ENCODE assay signal across 8 mouse cellular contexts in genomic region chr1:44584886-44585385, GRCm38 (mm10). TPM values are rescaled to one million over a fixed set of nuclear protein-coding genes. Genes with fewer than 3 reads are reported as not detected.
A peak's percentile ranks its signal among the peaks of the same experiment; 100 is the strongest.
DNase-seq lines count a peak whose midpoint lies in the region; ATAC-seq and TF ChIP-seq lines count a peak whose summit lies in the region.

No protein-coding gene starts in this region.

- H3K4me1 ChIP-seq in forebrain, embryonic 12.5 days, result peaks cover 6% of the 10 kb centered on the region
- no peaks in the 10 kb centered on the region for H3K4me1 ChIP-seq in forebrain, embryonic 14.5 days (ENCODE audit: control insufficient read depth, insufficient read depth, low read length)
- H3K4me1 ChIP-seq in ES-E14 (ENCODE audit: control insufficient read depth in 2 of 2, insufficient read depth in 2 of 2, low read length in 2 of 2, poor library complexity in 1 of 2), result no peaks in the 10 kb centered on the region
- no peaks in the 10 kb centered on the region; the same call in 1 of the 2 replicates for H3K4me1 ChIP-seq in embryonic facial prominence, embryonic 11.5 days (ENCODE audit: control insufficient read depth, insufficient read depth, low read length)
- H3K4me1 ChIP-seq in limb, embryonic 11.5 days (ENCODE audit: control insufficient read depth, insufficient read depth, low read length), result peaks cover 8% of the 10 kb centered on the region; the same call in 1 of the 2 replicates
- H3K4me1 ChIP-seq in neural tube, embryonic 13.5 days (replicated peaks), result peaks cover 11% of the 10 kb centered on the region

- DNase-seq in forebrain, embryonic 14.5 days (ENCODE audit: low spot score), result no peak
- no peak for DNase-seq in ES-E14 (ENCODE audit: low read depth, low spot score)
- DNase-seq in embryonic facial prominence, embryonic 11.5 days (ENCODE audit: low spot score), result peak; percentile 58
- DNase-seq in limb, embryonic 11.5 days (ENCODE audit: low spot score), result peak; percentile 52
- no peak for DNase-seq in thymus, postnatal 10 days (ENCODE audit: low spot score in 2 of 2)
- DNase-seq in layer of hippocampus, adult 11-12 months (ENCODE audit: low spot score), result no peak

- H3K4me2 ChIP-seq in forebrain, embryonic 12.5 days, result no peak overlapping the region
- H3K4me2 ChIP-seq in forebrain, embryonic 14.5 days (ENCODE audit: low read length), result no peak overlapping the region
- H3K4me2 ChIP-seq in embryonic facial prominence, embryonic 11.5 days (ENCODE audit: low read depth, low read length), result no peak overlapping the region
- no peak overlapping the region for H3K4me2 ChIP-seq in limb, embryonic 11.5 days (ENCODE audit: low read depth, severe bottlenecking)
- no peak overlapping the region for H3K4me2 ChIP-seq in neural tube, embryonic 13.5 days

- no peaks in the 10 kb centered on the region for H3K9me3 ChIP-seq in forebrain, embryonic 12.5 days
- H3K9me3 ChIP-seq in forebrain, embryonic 14.5 days (replicated peaks; ENCODE audit: control insufficient read depth, low read length), result no peaks in the 10 kb centered on the region
- H3K9me3 ChIP-seq in ES-E14 (ENCODE audit: control insufficient read depth, insufficient read depth, low read depth, low read length), result no peaks in the 10 kb centered on the region
- no peaks in the 10 kb centered on the region for H3K9me3 ChIP-seq in embryonic facial prominence, embryonic 11.5 days (replicated peaks; ENCODE audit: control insufficient read depth, low read length)
- H3K9me3 ChIP-seq in limb, embryonic 11.5 days (ENCODE audit: control insufficient read depth, low read length), result no peaks in the 10 kb centered on the region
- H3K9me3 ChIP-seq in neural tube, embryonic 13.5 days, result no peaks in the 10 kb centered on the region

- WGBS in forebrain, embryonic 12.5 days, result 28% methylated on average over 3 of the region's 3 CpGs
- 15% methylated on average over 3 of the region's 3 CpGs for WGBS in forebrain, embryonic 14.5 days
- 6% methylated on average over 3 of the region's 3 CpGs for WGBS in embryonic facial prominence, embryonic 11.5 days
- WGBS in limb, embryonic 11.5 days, result 9% methylated on average over 3 of the region's 3 CpGs
- 31% methylated on average over 3 of the region's 3 CpGs for WGBS in neural tube, embryonic 13.5 days

- no peaks in the 10 kb centered on the region for H3K36me3 ChIP-seq in forebrain, embryonic 12.5 days (replicated peaks)
- H3K36me3 ChIP-seq in forebrain, embryonic 14.5 days (ENCODE audit: control insufficient read depth, insufficient read depth, low read length), result no peaks in the 10 kb centered on the region
- H3K36me3 ChIP-seq in ES-E14 (ENCODE audit: control insufficient read depth, insufficient read depth, low read length, poor library complexity, severe bottlenecking), result no peaks in the 10 kb centered on the region
- H3K36me3 ChIP-seq in embryonic facial prominence, embryonic 11.5 days (replicated peaks; ENCODE audit: control insufficient read depth, insufficient read depth, low read depth, low read length), result no peaks in the 10 kb centered on the region
- no peaks in the 10 kb centered on the region for H3K36me3 ChIP-seq in limb, embryonic 11.5 days (ENCODE audit: control insufficient read depth, insufficient read depth, low read length)
- H3K36me3 ChIP-seq in neural tube, embryonic 13.5 days, result no peaks in the 10 kb centered on the region

- peak; percentile 69; the same call in 1 of the 2 replicates for ATAC-seq in forebrain, embryonic 12.5 days (ENCODE audit: low FRiP score)
- ATAC-seq in forebrain, embryonic 14.5 days, result no peak
- ATAC-seq in embryonic facial prominence, embryonic 11.5 days (replicated peaks; ENCODE audit: insufficient number of reproducible peaks, low FRiP score, low TSS enrichment, low read depth), result peak; percentile 89
- peak; percentile 68 for ATAC-seq in limb, embryonic 11.5 days (ENCODE audit: insufficient number of reproducible peaks, low FRiP score, low TSS enrichment, low read depth)
- ATAC-seq in neural tube, embryonic 13.5 days (ENCODE audit: low read depth), result peak; percentile 79

- H3K27me3 ChIP-seq in forebrain, embryonic 12.5 days, result no peaks in the 10 kb centered on the region
- no peaks in the 10 kb centered on the region for H3K27me3 ChIP-seq in forebrain, embryonic 14.5 days (replicated peaks; ENCODE audit: control insufficient read depth, insufficient read depth, low read length)
- H3K27me3 ChIP-seq in embryonic facial prominence, embryonic 11.5 days (ENCODE audit: control insufficient read depth, insufficient read depth, low read length), result no peaks in the 10 kb centered on the region
- no peaks in the 10 kb centered on the region for H3K27me3 ChIP-seq in limb, embryonic 11.5 days (ENCODE audit: control insufficient read depth, insufficient read depth, low read length)
- H3K27me3 ChIP-seq in neural tube, embryonic 13.5 days, result no peaks in the 10 kb centered on the region

- H3K4me3 ChIP-seq in forebrain, embryonic 12.5 days (replicated peaks), result no peak overlapping the region
- no peak overlapping the region for H3K4me3 ChIP-seq in forebrain, embryonic 14.5 days (ENCODE audit: low read depth, low read length)
- no peak overlapping the region for H3K4me3 ChIP-seq in ES-E14 (ENCODE audit: insufficient read depth in 1 of 2, low read depth in 1 of 2, low read length in 2 of 2, poor library complexity in 1 of 2, severe bottlenecking in 1 of 2)
- H3K4me3 ChIP-seq in embryonic facial prominence, embryonic 11.5 days (ENCODE audit: low read depth, low read length), result no peak overlapping the region
- no peak overlapping the region for H3K4me3 ChIP-seq in limb, embryonic 11.5 days (ENCODE audit: low read depth, low read length)
- no peak overlapping the region for H3K4me3 ChIP-seq in neural tube, embryonic 13.5 days

- no peak overlapping the region for H3K27ac ChIP-seq in forebrain, embryonic 12.5 days
- H3K27ac ChIP-seq in forebrain, embryonic 14.5 days (ENCODE audit: low read depth, low read length), result no peak overlapping the region
- no peak overlapping the region for H3K27ac ChIP-seq in ES-E14 (ENCODE audit: insufficient read depth, low read depth, low read length, poor library complexity, severe bottlenecking)
- 0 out of 2 replicates have a peak overlapping the region, but pooled peaks have one; percentile 15 for H3K27ac ChIP-seq in embryonic facial prominence, embryonic 11.5 days (replicated peaks; ENCODE audit: low read depth, low read length)
- H3K27ac ChIP-seq in limb, embryonic 11.5 days (replicated peaks; ENCODE audit: low read depth, low read length), result peak overlapping the region; percentile 62; the same call in 1 of the 2 replicates
- H3K27ac ChIP-seq in neural tube, embryonic 13.5 days (replicated peaks), result 0 out of 2 replicates have a peak overlapping the region, but pooled peaks have one; percentile 14

- H3K9ac ChIP-seq in forebrain, embryonic 12.5 days, result no peak overlapping the region
- H3K9ac ChIP-seq in forebrain, embryonic 14.5 days (ENCODE audit: low read length), result no peak overlapping the region
- H3K9ac ChIP-seq in ES-E14 (ENCODE audit: insufficient read depth, low read depth, low read length, poor library complexity, severe bottlenecking), result no peak overlapping the region
- H3K9ac ChIP-seq in embryonic facial prominence, embryonic 11.5 days (replicated peaks; ENCODE audit: low read length), result no peak overlapping the region
- no peak overlapping the region for H3K9ac ChIP-seq in limb, embryonic 11.5 days (ENCODE audit: low read length)
- no peak overlapping the region for H3K9ac ChIP-seq in neural tube, embryonic 13.5 days

- in situ Hi-C loops in ES-E14 (cut with MboI; ENCODE audit: low sequenced_read_pairs in 2 of 2, unreplicated experiment in 2 of 2), result no loop called here

TF ChIP-seq in ES-E14, 5 proteins besides CTCF, POLR2A, EP300 and RAD21:
- TF ChIP-seq ZNF384 (IDR thresholded peaks at IDR 0.05; ENCODE audit: low read depth, low read length) (no peak), MAFK (IDR thresholded peaks at IDR 0.05; ENCODE audit: insufficient read depth, low read depth, low read length) (peak; percentile 71)

RNA-seq across cellular contexts. Expression of gene Gulp1, which starts 33.6 kb away (rescaled TPM):
- 20.4 and 20.8 TPM in 2 replicates for polyA plus RNA-seq in forebrain, embryonic 12.5 days (2016; fragmentation: Nextera tagmentation; extraction: Ambion mirVana)
- 10.3 and 10.5 TPM in 2 replicates for polyA plus RNA-seq in forebrain, embryonic 14.5 days (2014; fragmentation: Nextera tagmentation; extraction: Ambion mirVana)
- total RNA-seq in ES-E14 (2012; rRNA removed), result 3.7 and 4.9 TPM in 2 replicates
- polyA plus RNA-seq in embryonic facial prominence, embryonic 11.5 days (2014; fragmentation: Nextera tagmentation; extraction: Ambion mirVana), result 37.3 and 41.4 TPM in 2 replicates
- 47.0 and 47.1 TPM in 2 replicates for polyA plus RNA-seq in limb, embryonic 11.5 days (2014; fragmentation: Nextera tagmentation; extraction: Ambion mirVana)
- 9.7 and 10.8 TPM in 2 replicates for polyA plus RNA-seq in neural tube, embryonic 13.5 days (2015; fragmentation: Nextera tagmentation; extraction: Ambion mirVana)

Comparison
In these comparisons a context has a peak if more than half of its experiments do, and no peak if none do; other contexts are left out.
1. H3K27ac ChIP-seq: peak in embryonic facial prominence, embryonic 11.5 days (single experiment), limb, embryonic 11.5 days (single experiment) and neural tube, embryonic 13.5 days (single experiment); none in forebrain, embryonic 12.5 days (single experiment), forebrain, embryonic 14.5 days (single experiment) and ES-E14 (single experiment).
2. DNase-seq: peak in embryonic facial prominence, embryonic 11.5 days (single experiment) and limb, embryonic 11.5 days (single experiment); none in forebrain, embryonic 14.5 days (single experiment), ES-E14 (single experiment), thymus, postnatal 10 days (0 of 2) and layer of hippocampus, adult 11-12 months (single experiment).